Mouse (Mus musculus): ENCODE measurements around the gene Gsdma.

DNA sequence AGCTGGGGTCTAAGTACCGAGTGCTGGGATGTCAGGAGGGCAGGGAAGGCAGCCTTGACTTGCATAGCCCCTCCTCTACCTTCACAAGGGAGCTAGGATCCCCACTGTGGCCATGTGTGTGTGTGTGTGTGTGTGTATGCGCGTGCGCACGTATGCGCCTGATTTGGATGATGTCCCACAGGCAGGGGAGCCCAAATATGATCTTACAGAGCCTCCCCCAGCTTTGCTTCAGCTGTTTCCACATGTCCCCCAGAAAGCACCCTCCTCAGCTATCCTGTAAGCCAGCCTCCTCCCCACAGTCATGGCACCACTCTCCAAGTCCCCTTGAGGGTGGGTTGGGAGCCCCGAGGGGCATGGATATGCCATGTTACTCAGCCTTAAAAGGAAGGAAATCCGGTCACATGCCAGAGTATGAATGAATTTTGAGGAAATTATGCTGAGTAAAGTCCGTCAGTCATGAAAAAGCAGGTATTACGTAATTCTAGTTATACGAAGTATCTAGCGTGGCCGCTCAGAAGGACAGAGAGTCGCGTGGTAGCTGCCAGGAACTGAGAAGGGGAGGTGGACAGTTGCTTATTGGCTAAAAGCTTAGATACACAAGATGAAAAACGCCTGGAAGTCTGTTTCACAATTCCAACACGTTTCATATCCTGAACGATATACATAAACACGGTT lies 44.3 kb downstream of the Gsdma start:
- TF ChIP-seq CTCF (IDR thresholded peaks at IDR 0.05 in 2 of 3, conservative IDR thresholded peaks at IDR 0.05 in 1 of 3; ENCODE audit: control insufficient read depth in 1 of 3, insufficient read depth in 1 of 3, low read depth in 2 of 3, low read length in 3 of 3, poor library complexity in 1 of 3, severe bottlenecking in 1 of 3) (no peak), ZKSCAN1 (IDR thresholded peaks at IDR 0.05; ENCODE audit: low read depth, low read length) (no peak)

All from MEL (cell line).